Mouse (Mus musculus): Measurements from ENCODE around the gene Gm9945.

DNA sequence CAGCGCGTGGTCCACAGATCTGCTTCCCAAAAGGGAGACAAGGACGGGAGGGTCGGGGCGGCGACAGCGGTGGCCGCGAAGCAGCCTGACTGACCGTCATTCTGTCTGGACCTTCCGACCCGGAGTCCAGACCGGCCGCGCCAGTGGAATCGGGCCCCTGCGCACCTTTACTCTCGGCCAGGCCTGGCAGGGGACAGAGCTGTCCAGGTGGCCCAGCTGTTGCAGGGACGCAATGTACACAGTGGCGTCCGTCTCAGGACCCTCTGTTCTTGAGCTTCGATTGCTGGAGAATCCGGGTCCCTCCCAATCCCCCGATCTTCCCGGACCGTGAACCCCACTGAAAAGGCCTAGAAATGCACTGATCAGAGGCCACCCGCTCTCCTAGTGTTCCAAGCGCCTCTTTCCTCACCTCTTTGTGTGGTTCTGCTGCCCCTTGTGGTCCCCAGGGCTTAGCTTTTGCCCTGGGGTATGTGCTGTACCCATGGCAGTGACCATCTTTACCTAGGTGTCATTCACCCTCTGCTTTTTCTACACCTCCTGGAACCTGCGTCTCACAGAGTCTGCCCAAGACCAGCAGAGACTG, 22.5 kb upstream of the Gm9945 start:
- no peak for TF ChIP-seq POLR2A (IDR thresholded peaks at IDR 0.05; ENCODE audit: insufficient read depth, low read length)
- peak; percentile 0 for TF ChIP-seq CTCF (IDR thresholded peaks at IDR 0.05; ENCODE audit: low read depth, low read length)
